Mouse (Mus musculus): ENCODE data around the gene Tctn3.

- TF ChIP-seq POLR2A (IDR thresholded peaks at IDR 0.05; ENCODE audit: borderline replicate concordance, extremely low read depth, insufficient read depth, insufficient read length, poor library complexity, severe bottlenecking) (no peak), CTCF (IDR thresholded peaks at IDR 0.05; ENCODE audit: borderline replicate concordance, extremely low read depth, insufficient read depth, insufficient read length) (no peak)
These were observed 23.8 kb downstream of the Tctn3 start, which contains the start of gene Aldh18a1 for GRCm38 (mm10) chr19:40588293-40588654.
